Mouse (Mus musculus): ENCODE results near the gene Pdgfd. TPM values are rescaled to one million over a fixed set of nuclear protein-coding genes. Genes with fewer than 3 reads are reported as not detected.

The Pdgfd gene
- polyA plus RNA-seq, 1 experiment = 20.4 TPM

GRCm38 (mm10) chr9:6302050-6302449 lies 133.7 kb downstream of the Pdgfd start:
- Histone ChIP-seq H3K4me3 (ENCODE audit: insufficient read depth, low read length) (no peak overlapping the region), H3K4me1 (ENCODE audit: control insufficient read depth, insufficient read depth, low read length) (no peaks in the 10 kb centered on the region), H3K27ac (ENCODE audit: insufficient read depth, low read length) (no peak overlapping the region)
- TF ChIP-seq CTCF (IDR thresholded peaks at IDR 0.05; ENCODE audit: borderline replicate concordance, insufficient read depth, low read length) = no peak
- no peak for TF ChIP-seq POLR2A (IDR thresholded peaks at IDR 0.05; ENCODE audit: low read depth, low read length)

- TF ChIP-seq CTCF (IDR thresholded peaks at IDR 0.05; ENCODE audit: borderline replicate concordance, insufficient read depth, low read length) (no peak), POLR2A (IDR thresholded peaks at IDR 0.05; ENCODE audit: low read depth, low read length) (no peak)
- Histone ChIP-seq H3K4me3 (ENCODE audit: insufficient read depth, low read length) (no peak overlapping the region), H3K27ac (ENCODE audit: insufficient read depth, low read length) (no peak overlapping the region), H3K4me1 (ENCODE audit: control insufficient read depth, insufficient read depth, low read length) (no peaks in the 10 kb centered on the region)
Measured at GRCm38 (mm10) chr9:6304590-6304989, 136.2 kb downstream of the Pdgfd start.

GRCm38 (mm10) chr9:6305847-6306246 lies 137.5 kb downstream of the Pdgfd start:
- Histone ChIP-seq H3K4me1 (ENCODE audit: control insufficient read depth, insufficient read depth, low read length) (no peaks in the 10 kb centered on the region), H3K4me3 (ENCODE audit: insufficient read depth, low read length) (no peak overlapping the region), H3K27ac (ENCODE audit: insufficient read depth, low read length) (no peak overlapping the region)
- TF ChIP-seq CTCF (IDR thresholded peaks at IDR 0.05; ENCODE audit: borderline replicate concordance, insufficient read depth, low read length) = no peak
- TF ChIP-seq POLR2A (IDR thresholded peaks at IDR 0.05; ENCODE audit: low read depth, low read length) = no peak

DNA sequence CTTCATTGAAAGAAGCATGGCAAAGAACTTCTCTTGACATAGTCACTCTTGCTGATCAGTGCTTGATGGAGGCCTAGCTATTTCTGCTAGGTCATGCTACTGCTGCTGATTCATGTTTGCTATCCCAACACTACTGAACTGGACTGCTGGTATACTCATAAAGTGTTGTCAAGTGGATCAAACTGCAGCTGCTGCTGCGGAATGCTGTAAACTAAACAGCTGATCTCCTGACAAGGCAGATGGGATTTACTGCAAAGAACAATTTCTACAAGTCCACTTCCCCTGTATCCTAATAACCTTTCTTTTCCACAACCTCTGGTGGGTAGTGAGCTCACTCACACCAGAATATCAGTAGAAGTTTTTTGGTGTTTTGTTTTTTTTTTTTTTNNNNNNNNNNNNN lies 148.7 kb downstream of the Pdgfd start:
- TF ChIP-seq POLR2A (IDR thresholded peaks at IDR 0.05; ENCODE audit: low read depth, low read length) = no peak
- no peak for TF ChIP-seq CTCF (IDR thresholded peaks at IDR 0.05; ENCODE audit: borderline replicate concordance, insufficient read depth, low read length)
- Histone ChIP-seq H3K4me3 (ENCODE audit: insufficient read depth, low read length) (no peak overlapping the region), H3K4me1 (ENCODE audit: control insufficient read depth, insufficient read depth, low read length) (no peaks in the 10 kb centered on the region), H3K27ac (ENCODE audit: insufficient read depth, low read length) (no peak overlapping the region)

DNA sequence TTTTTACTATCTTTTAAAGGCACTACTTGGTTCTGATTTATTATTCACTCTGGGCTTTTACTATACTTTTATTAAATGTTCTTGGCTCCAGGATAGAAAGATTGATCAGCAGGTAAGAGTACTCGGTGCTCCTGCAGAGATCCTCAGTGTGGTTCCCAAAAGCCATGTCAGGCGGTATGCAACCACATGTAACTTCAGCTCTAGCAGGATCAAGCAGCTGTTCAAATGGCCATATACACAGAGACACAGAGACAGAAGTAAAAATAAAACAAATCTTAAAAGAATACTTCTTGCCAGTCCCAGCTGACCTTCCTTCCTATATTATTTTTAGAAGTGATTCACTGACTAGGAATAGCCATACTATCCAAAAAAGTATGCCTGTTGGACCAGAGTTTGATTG lies 157.0 kb downstream of the Pdgfd start:
- peaks cover 5% of the 10 kb centered on the region for H3K4me1 ChIP-seq (ENCODE audit: control insufficient read depth, insufficient read depth, low read length)
- peak overlapping the region; percentile 88 for H3K27ac ChIP-seq (ENCODE audit: insufficient read depth, low read length)
- no peak overlapping the region for H3K4me3 ChIP-seq (ENCODE audit: insufficient read depth, low read length)
- TF ChIP-seq CTCF (IDR thresholded peaks at IDR 0.05; ENCODE audit: borderline replicate concordance, insufficient read depth, low read length) = no peak
- TF ChIP-seq POLR2A (IDR thresholded peaks at IDR 0.05; ENCODE audit: low read depth, low read length) = no peak

GRCm38 (mm10) chr9:6333499-6333898 lies 165.1 kb downstream of the Pdgfd start:
- TF ChIP-seq CTCF (IDR thresholded peaks at IDR 0.05; ENCODE audit: borderline replicate concordance, insufficient read depth, low read length) (no peak), POLR2A (IDR thresholded peaks at IDR 0.05; ENCODE audit: low read depth, low read length) (no peak)
- Histone ChIP-seq H3K4me3 (ENCODE audit: insufficient read depth, low read length) (no peak overlapping the region), H3K4me1 (ENCODE audit: control insufficient read depth, insufficient read depth, low read length) (no peaks in the 10 kb centered on the region; the same call in 1 of the 2 replicates), H3K27ac (ENCODE audit: insufficient read depth, low read length) (peak overlapping the region; percentile 48; the same call in 1 of the 2 replicates)

DNA sequence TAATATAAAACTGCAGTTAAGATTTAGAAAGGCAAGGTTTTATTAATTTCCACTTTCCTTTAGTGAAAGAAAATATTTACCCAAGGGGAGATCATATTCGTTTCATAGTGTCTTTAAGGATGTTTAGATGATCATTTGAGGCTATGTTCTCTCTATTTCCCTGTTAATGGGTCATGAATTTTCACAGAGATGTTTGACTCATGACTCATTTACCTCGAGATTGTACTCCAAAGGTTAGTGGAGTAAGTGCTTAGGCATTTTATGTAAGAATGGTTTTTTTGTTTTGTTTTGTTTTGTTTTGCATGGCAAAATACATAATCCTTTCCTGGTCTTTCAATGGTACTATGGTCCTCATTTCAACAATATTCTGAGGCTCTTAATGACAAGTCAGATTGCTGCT lies 167.9 kb downstream of the Pdgfd start:
- no peaks in the 10 kb centered on the region; the same call in 1 of the 2 replicates for H3K4me1 ChIP-seq (ENCODE audit: control insufficient read depth, insufficient read depth, low read length)
- TF ChIP-seq CTCF (IDR thresholded peaks at IDR 0.05; ENCODE audit: borderline replicate concordance, insufficient read depth, low read length) (no peak), POLR2A (IDR thresholded peaks at IDR 0.05; ENCODE audit: low read depth, low read length) (no peak)
- no peak overlapping the region for H3K4me3 ChIP-seq (ENCODE audit: insufficient read depth, low read length)
- H3K27ac ChIP-seq (ENCODE audit: insufficient read depth, low read length) = no peak overlapping the region

DNA sequence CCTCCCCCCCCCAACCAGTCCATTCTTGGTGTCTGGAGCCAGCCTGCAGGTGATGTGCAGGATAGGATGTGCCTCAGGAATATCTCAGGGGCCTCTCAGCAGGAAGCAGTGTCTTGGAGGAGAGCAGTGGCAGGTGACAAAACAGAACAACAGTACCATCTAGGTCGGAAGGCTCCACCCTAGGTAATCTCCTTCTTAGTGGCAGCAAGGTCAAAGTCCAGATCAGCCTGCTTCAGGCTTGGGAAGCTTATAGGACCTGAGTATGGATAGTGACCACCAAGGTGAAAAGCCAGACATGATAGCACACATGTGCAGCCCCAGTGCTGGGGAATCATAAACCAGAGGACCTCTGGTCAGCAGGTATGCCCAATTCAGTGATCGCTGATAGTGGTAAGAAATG lies 169.5 kb downstream of the Pdgfd start:
- Histone ChIP-seq H3K27ac (ENCODE audit: insufficient read depth, low read length) (no peak overlapping the region), H3K4me3 (ENCODE audit: insufficient read depth, low read length) (no peak overlapping the region), H3K4me1 (ENCODE audit: control insufficient read depth, insufficient read depth, low read length) (no peaks in the 10 kb centered on the region; the same call in 1 of the 2 replicates)
- TF ChIP-seq CTCF (IDR thresholded peaks at IDR 0.05; ENCODE audit: borderline replicate concordance, insufficient read depth, low read length) = no peak
- TF ChIP-seq POLR2A (IDR thresholded peaks at IDR 0.05; ENCODE audit: low read depth, low read length) = no peak

DNA sequence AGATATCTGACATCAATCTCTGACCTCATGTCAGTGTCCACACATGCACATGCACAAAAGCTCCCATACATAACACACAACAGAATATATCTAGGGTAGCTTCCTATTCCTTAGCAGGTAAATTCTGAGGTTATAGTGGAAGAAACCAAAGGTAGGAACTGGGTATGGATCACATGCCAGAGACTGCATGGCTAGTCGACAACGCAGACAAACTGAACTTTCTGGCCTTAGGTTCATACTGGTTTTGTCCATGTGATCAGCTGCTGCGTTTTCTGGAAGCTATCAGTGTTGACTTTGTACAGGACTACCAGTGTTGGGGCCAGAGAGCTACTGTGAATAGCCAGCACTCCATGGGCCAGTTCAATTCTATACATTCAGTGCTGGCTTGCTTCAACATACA lies 170.0 kb downstream of the Pdgfd start:
- no peaks in the 10 kb centered on the region for H3K4me1 ChIP-seq (ENCODE audit: control insufficient read depth, insufficient read depth, low read length)
- TF ChIP-seq POLR2A (IDR thresholded peaks at IDR 0.05; ENCODE audit: low read depth, low read length) (no peak), CTCF (IDR thresholded peaks at IDR 0.05; ENCODE audit: borderline replicate concordance, insufficient read depth, low read length) (no peak)
- H3K27ac ChIP-seq (ENCODE audit: insufficient read depth, low read length) = no peak overlapping the region
- H3K4me3 ChIP-seq (ENCODE audit: insufficient read depth, low read length) = no peak overlapping the region

GRCm38 (mm10) chr9:6339394-6339793 lies 171.0 kb downstream of the Pdgfd start:
- TF ChIP-seq CTCF (IDR thresholded peaks at IDR 0.05; ENCODE audit: borderline replicate concordance, insufficient read depth, low read length) (no peak), POLR2A (IDR thresholded peaks at IDR 0.05; ENCODE audit: low read depth, low read length) (no peak)
- Histone ChIP-seq H3K4me3 (ENCODE audit: insufficient read depth, low read length) (no peak overlapping the region), H3K4me1 (ENCODE audit: control insufficient read depth, insufficient read depth, low read length) (no peaks in the 10 kb centered on the region), H3K27ac (ENCODE audit: insufficient read depth, low read length) (no peak overlapping the region)

GRCm38 (mm10) chr9:6340750-6341149 lies 172.4 kb downstream of the Pdgfd start:
- H3K27ac ChIP-seq (ENCODE audit: insufficient read depth, low read length) = no peak overlapping the region
- TF ChIP-seq CTCF (IDR thresholded peaks at IDR 0.05; ENCODE audit: borderline replicate concordance, insufficient read depth, low read length) (no peak), POLR2A (IDR thresholded peaks at IDR 0.05; ENCODE audit: low read depth, low read length) (no peak)
- no peak overlapping the region for H3K4me3 ChIP-seq (ENCODE audit: insufficient read depth, low read length)
- no peaks in the 10 kb centered on the region for H3K4me1 ChIP-seq (ENCODE audit: control insufficient read depth, insufficient read depth, low read length)

Data from embryonic fibroblast, embryonic 13.5 days (primary cell).